Mouse (Mus musculus) retina, postnatal 7 days (tissue): ENCODE data around the gene Gm44805.
A peak's percentile ranks its signal among the peaks of the same experiment; 100 is the strongest.

ENCODE experiments used
- DNase-seq: peaks from one replicate; pipeline ENCODE4 v3.0.0-alpha.2; 2012; ENCODE audit warnings: low read depth, low spot score

Gene Gm44805

GRCm38 (mm10) chr7:19681202-19681694 is at the start of gene Gm44805, which contains the start of gene Apoc4:
Gene Gm44805 (minus strand): TSS chr7:19681423.
Gene Apoc4 (minus strand): TSS chr7:19681479.
- no peak for DNase-seq

- DNase-seq: no peak
Measured at GRCm38 (mm10) chr7:19726541-19726940, 45.3 kb upstream of the Gm44805 start.

GRCm38 (mm10) chr7:19724167-19724566 is 42.9 kb upstream of the Gm44805 start:
- no peak for DNase-seq

GRCm38 (mm10) chr7:19722754-19723195 is 41.6 kb upstream of the Gm44805 start:
- no peak for DNase-seq

GRCm38 (mm10) chr7:19719200-19719599 is 38.0 kb upstream of the Gm44805 start:
- no peak for DNase-seq

- no peak for DNase-seq
Measured at GRCm38 (mm10) chr7:19718297-19718952, 37.2 kb upstream of the Gm44805 start.

GRCm38 (mm10) chr7:19717346-19717745 is 36.1 kb upstream of the Gm44805 start:
- no peak for DNase-seq

- DNase-seq: no peak
Measured at GRCm38 (mm10) chr7:19716822-19717221, 35.6 kb upstream of the Gm44805 start.

- no peak for DNase-seq
Measured at GRCm38 (mm10) chr7:19716055-19716682, 34.9 kb upstream of the Gm44805 start.

GRCm38 (mm10) chr7:19715239-19716054 is 34.2 kb upstream of the Gm44805 start, which contains the start of gene Tomm40:
Gene Tomm40 (minus strand): TSS chr7:19715438.
- DNase-seq: peak; percentile 100

GRCm38 (mm10) chr7:19714836-19715235 is 33.6 kb upstream of the Gm44805 start:
- no peak for DNase-seq

- DNase-seq: no peak
Measured at GRCm38 (mm10) chr7:19713598-19713997, 32.4 kb upstream of the Gm44805 start.

GRCm38 (mm10) chr7:19713196-19713595 is 32.0 kb upstream of the Gm44805 start:
- no peak for DNase-seq

- no peak for DNase-seq
Measured at GRCm38 (mm10) chr7:19712414-19712813, 31.2 kb upstream of the Gm44805 start.

GRCm38 (mm10) chr7:19710650-19711049 is 29.4 kb upstream of the Gm44805 start:
- DNase-seq: no peak

- no peak for DNase-seq
Measured at GRCm38 (mm10) chr7:19705271-19705670, 24.0 kb upstream of the Gm44805 start.

GRCm38 (mm10) chr7:19704475-19704874 is 23.3 kb upstream of the Gm44805 start:
- no peak for DNase-seq

GRCm38 (mm10) chr7:19702859-19703555 is 21.8 kb upstream of the Gm44805 start:
- no peak for DNase-seq

GRCm38 (mm10) chr7:19701069-19701761 is 20.0 kb upstream of the Gm44805 start:
- peak; percentile 56 for DNase-seq

- DNase-seq: no peak
Measured at GRCm38 (mm10) chr7:19700299-19701068, 19.3 kb upstream of the Gm44805 start.
